Mouse (Mus musculus) cerebellum, adult 18-20 months (tissue): ENCODE data around the gene Olfr1393.
A peak's percentile ranks its signal among the peaks of the same experiment; 100 is the strongest.
"Not testable (repeated sequence)": the region's sequence is repeated elsewhere in the genome, so short reads cannot be mapped to it uniquely, and the experiment has no call there.

Experiments
- DNase-seq, 2 experiments: peaks; one replicate each; pipeline ENCODE4 v3.0.0; 2021

The Olfr1393 gene

GRCm38 (mm10) chr11:49252048-49252447, 26.1 kb upstream of the Olfr1393 start:
- no peak for DNase-seq

DNA sequence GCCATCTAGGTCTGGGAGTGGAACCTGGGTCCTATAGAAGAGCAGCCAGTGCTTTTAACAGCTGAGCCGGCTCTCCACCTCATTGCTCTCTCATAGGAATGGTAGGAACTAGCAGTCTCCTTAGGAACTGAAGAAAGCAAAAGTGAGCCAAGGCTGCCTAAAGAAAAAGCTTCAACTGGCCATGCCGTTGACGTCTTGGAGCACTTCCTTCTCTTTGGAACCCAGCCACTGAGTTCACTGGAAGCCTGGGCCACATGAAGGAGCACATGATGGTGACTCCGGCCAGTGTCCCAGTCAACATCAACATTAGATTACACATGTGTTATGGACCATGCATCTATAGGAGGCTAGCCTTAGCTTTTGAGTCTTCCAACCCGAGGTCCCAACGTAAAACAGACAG, 25.1 kb upstream of the Olfr1393 start:
- DNase-seq, result no peak

- no peak for DNase-seq
Observed at GRCm38 (mm10) chr11:49259296-49259695, 18.8 kb upstream of the Olfr1393 start.

DNA sequence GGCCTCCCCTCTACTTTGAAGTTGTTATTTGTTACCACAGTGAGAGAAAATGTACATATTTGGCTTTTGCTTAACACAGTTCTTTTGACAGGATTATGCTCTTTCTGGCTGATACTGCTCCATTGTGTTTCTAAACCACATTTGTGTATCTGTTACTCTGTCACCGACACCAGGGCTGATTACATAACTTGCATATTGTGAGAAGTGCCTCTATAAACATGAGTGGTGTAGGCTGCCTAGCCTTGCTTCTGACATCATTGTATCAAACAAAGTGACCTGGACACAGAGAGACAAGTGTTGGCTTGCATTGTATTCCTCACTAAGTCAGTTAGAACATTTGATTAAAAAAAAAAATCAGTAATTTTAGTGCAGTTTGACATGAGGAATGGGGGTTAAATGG, 18.3 kb upstream of the Olfr1393 start:
- DNase-seq, result no peak

GRCm38 (mm10) chr11:49260598-49261312, 17.3 kb upstream of the Olfr1393 start:
- DNase-seq, result no peak

DNA sequence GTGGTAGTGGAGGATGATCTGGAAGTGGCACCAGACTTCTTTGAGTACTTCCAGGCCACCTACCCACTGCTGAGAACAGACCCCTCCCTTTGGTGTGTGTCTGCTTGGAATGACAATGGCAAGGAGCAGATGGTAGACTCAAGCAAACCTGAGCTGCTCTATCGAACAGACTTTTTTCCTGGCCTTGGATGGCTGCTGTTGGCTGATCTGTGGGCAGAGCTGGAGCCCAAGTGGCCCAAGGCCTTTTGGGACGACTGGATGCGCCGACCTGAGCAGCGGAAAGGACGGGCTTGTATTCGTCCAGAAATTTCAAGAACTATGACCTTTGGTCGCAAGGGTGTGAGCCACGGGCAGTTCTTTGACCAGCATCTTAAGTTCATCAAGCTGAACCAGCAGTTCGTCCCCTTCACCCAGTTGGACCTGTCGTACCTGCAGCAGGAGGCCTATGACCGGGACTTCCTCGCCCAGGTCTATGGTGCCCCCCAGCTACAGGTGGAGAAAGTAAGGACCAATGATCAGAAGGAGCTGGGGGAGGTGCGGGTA, 16.7 kb upstream of the Olfr1393 start:
- no peak for DNase-seq

DNA sequence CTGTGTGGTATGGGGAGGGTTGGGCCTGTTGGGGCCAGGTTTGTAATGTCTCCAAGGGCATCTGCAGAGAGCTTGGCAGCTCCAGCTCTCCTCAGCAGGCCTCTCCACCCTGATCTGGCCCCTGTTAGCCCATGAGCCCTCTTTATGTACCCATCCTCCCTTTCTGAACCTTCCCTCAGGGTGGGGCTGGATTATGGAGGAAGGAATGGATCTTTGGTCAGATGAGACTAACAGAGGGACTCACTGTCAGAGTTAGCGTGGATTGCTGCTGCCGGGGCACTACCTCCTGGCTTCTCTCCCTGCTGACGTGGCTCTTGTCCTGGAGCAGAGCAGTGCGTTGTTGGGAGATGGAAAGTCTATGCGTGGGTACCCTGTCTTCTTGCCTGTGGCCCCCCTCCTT, 15.8 kb upstream of the Olfr1393 start:
- DNase-seq, result no peak

DNA sequence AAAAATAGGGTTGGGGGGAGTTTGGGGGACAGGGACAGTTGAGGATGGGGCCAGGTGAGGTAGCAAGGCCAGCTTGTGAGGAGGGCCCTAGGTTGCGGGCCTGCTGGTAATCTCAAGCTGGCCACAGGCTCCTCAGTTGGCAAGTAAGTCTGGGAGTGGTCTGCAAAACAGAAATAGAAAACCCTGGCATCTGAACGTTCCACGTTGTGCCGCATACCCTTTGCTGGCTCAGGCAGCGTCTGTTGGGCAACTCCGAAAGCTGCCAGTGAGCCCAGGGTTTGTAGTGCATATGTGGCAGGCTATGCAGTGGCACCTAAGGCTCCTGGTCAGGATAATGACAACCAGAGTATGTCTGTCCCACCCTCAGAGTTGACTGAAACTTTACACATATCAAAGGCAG, 15.0 kb upstream of the Olfr1393 start:
- no peak for DNase-seq

DNA sequence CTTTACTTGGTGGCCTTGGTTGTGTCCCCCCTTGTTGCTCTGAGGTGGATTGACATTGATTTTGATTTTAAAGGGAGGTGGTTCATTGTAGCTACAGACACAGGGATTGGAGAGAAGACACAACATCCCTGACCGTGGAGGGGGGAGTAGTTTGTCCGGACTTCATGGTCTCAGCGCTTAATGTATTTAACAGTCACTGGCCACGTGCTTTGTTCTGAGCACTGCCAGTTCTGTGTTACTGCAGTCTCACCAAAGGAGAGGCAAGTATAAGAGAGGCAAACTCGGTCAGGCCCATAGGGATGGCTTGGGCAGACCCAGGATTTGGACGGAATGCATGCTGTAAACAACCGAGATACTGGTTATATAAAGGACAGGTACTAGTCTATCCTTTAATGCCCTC, 14.0 kb upstream of the Olfr1393 start:
- no peak for DNase-seq

DNA sequence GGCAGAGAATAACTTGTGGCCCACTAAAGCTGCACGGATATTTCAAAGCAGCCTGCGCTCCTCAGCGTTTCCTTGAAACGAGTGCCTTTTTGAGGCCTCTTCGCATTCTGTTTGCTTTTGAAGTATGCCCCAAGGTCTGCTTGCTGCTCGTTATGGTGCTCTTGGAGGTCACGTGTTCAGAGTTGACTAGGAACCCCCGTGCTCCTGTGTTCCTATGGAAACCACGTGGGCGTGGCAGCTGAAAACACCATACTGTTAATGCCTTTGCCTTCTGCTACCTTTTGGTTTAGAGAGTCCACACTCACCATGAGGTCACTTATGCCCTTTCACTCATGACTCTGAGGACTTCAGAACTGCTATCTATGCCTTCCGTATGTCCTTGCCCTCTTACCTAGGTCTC, 13.5 kb upstream of the Olfr1393 start:
- no peak for DNase-seq

- no peak for DNase-seq
Observed at GRCm38 (mm10) chr11:49265101-49265500, 13.0 kb upstream of the Olfr1393 start.

DNA sequence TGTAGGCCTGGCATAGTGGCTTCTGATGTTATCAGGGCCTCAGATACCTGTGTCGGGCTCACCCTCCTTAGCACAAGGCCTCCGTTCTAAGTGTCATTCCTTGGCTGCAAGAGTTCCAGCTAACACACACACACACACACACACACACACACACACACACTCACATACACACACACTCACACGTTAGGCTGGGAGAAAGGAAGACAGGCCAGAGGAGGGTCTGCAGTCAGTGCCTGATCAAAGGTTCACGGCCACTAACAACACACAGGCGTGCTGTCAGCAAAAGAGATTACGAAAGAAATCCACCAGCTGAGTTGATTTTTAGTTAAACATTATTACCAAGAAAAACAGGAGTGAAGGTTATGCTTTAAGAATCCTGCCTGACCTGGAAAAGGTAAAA, 11.4 kb upstream of the Olfr1393 start:
- DNase-seq, result no peak

- DNase-seq, result no peak
Observed at GRCm38 (mm10) chr11:49267316-49267715, 10.8 kb upstream of the Olfr1393 start.

DNA sequence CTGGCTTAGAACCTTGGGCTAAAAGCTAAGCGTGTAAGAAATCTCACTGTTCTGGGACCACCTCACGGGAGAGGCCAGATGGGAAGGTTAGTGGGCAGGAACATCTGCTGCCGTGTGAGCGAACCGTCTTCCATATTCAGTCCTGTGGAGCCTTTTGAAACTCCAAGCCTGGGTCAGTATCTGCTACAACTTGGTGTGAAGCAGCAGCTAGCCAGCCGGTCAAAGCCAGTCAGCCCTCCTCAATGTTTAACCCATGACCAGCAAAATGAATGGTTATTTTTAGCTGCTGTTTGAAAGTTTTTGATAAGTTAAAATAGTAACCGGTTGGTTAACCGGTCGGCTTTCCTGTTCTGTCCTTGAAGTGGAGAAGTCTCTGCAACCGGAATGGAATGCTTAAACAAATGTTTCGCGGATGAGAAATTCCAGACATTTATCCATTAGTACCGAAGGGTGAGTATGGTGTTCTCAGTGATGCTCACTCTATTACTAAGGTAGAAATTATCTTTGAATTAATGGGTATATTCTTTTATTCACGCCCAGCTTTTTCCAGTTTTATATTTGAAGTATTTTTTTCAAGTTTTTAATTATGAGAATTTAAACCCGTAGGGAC, 10.0 kb upstream of the Olfr1393 start:
- DNase-seq, result no peak

GRCm38 (mm10) chr11:49269761-49270160, 8.3 kb upstream of the Olfr1393 start:
- DNase-seq, result no peak

- DNase-seq, result no peak
Observed at GRCm38 (mm10) chr11:49270368-49270767, 7.7 kb upstream of the Olfr1393 start.

DNA sequence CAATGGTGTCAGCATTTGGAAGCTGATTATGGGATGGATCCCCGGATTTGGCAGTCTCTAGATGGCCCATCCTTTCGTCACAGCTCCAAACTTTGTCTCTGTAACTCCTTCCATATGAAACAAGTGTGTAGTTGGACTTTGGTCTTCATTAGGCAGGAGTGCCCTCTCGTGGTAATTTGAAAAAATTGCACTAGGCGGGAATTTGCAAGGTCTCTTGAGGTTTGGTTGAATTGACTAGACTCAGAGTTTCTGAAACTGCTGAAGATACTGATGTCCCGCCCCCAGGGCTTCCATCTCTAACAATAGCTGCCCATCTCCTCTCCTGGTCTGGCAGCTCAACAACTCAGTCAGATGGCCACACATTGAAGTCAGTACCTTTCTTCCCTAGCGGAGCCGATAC, 6.8 kb upstream of the Olfr1393 start:
- peak; percentile 34 to 43 for DNase-seq

DNA sequence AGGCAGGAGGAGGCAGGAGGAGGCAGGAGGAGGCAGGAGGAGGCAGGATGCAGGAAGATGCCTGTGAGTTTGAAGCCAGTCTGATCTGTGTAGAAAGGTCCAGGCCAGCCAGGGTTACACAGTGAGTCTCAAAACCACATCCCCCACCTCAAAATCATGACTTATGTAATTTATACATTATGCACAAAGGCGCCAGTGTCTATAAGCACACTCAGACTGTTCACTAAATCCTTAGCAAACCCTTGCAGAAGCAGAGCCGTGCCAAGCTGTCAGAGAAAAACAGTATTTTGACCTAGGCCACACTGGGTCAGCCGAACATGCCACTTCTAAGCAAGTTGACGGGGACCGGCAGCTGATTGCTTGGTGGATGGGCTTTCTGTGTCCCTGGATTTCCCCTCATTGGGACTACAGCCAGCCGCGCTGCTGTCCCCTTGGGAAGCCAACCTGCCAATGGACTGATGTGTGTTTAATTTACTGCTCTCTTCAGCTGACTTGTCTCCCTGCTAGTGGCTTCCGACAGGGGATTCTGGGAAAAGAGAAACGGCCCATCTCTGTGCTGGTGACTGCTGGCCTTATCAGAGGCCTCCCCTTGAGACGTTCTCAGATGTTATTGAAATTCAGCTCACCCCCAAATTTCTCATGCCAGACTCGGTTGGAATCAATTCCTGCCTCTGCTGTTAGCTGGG, 4.1 kb upstream of the Olfr1393 start:
- no peak for DNase-seq

- not testable (repeated sequence) for DNase-seq
Observed at GRCm38 (mm10) chr11:49284982-49285381, 6.9 kb downstream of the Olfr1393 start, which contains the start of gene Olfr1392. Olfr1392 (plus strand) TSS chr11:49285282.

- no peak for DNase-seq
Observed at GRCm38 (mm10) chr11:49287251-49287650, 9.1 kb downstream of the Olfr1393 start.

DNA sequence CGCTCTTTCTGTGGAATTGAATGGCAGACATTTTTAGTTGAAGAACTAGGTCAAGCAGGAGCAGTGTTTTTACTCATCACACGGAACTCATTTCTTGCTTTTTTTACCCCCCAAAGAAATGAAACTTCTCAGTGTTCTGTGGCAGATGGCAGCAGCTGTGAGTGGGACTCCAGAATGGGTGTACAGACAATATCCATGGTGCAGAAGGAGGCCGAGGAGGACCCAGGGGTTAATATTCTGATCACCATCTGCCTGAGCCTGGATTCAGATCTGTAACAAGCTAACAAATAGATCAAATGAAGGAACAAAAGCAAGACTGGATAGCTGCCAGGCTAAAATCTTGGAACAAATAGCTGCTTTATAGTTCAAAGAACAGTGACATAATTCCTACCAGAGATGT, 14.7 kb downstream of the Olfr1393 start:
- no peak for DNase-seq

DNA sequence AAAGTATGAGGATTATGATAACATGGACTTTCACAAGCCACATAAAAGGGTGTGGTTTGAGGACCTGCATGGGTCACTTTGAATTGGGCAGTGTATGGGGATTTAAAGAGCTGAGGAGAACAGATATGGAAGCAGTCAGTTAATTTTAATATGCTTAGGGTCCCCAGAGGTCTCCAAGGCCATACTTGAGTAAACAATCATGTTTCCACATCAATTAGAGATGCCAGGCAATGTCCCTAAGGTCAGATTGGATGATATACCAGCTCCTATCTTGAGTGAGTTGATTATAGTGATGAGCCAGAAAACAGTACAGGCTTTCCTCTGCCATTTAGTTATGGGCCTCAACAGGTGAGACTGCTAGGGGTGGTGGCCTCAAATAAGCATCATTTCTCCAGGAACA, 26.3 kb downstream of the Olfr1393 start, which contains the start of gene Olfr10:
Gene Olfr10, plus strand, starts transcription at position 301 of the 400 bp plus-strand sequence.
- DNase-seq, result no peak

GRCm38 (mm10) chr11:49308547-49308946, 30.4 kb downstream of the Olfr1393 start:
- DNase-seq, result not testable (repeated sequence)

GRCm38 (mm10) chr11:49322442-49322841, 44.3 kb downstream of the Olfr1393 start, which contains the start of gene Olfr1391:
Olfr1391 (plus strand) TSS chr11:49322742.
- DNase-seq, result no peak
